Mouse (Mus musculus) left cerebral cortex, postnatal 36 days (tissue): Measurements from ENCODE around the gene Gss. TPM values are rescaled to one million over a fixed set of nuclear protein-coding genes. Genes with fewer than 3 reads are reported as not detected.

ENCODE experiments used
- DNase-seq, 2 experiments: peaks; one replicate each; pipeline ENCODE4 v3.0.0; 2021 to 2022; ENCODE audit warnings: low spot score in 2 of 2, mixed read lengths in 1 of 2
- intact Hi-C: fragments of 180-260 bp; cut with DNase I; formaldehyde crosslinking; loops from one replicate; pipeline ENCODE4 v1.15.1; 2025
- total RNA-seq, 2 experiments: library from RNA; stranded (reverse); gene quantifications; 2 replicates each; pipeline ENCODE4 v1.2.3; 2021

Gene Gss
- total RNA-seq: 10 to 100 TPM; 14.1 to 15.7 TPM

GRCm38 (mm10) chr2:155592137-155592853, at the start of gene Gss:
Gene Gss (minus strand): TSS chr2:155592810.
- intact Hi-C loops: loop anchor here (2.0 kb wide), 1 partner anchor 75 kb away; the partner anchor contains the start of gene Acss2

GRCm38 (mm10) chr2:155641540-155642472, 49.2 kb upstream of the Gss start:
- peak in 1 of 2 experiments; percentile 46 for DNase-seq
- intact Hi-C loops: no loop called here

More at GRCm38 (mm10) chr2:155592137-155592853, at the start of gene Gss:
- DNase-seq: peak; percentile 98 to 99

GRCm38 (mm10) chr2:155640656-155641055, 48.0 kb upstream of the Gss start:
- intact Hi-C loops: no loop called here
- no peak for DNase-seq

DNA sequence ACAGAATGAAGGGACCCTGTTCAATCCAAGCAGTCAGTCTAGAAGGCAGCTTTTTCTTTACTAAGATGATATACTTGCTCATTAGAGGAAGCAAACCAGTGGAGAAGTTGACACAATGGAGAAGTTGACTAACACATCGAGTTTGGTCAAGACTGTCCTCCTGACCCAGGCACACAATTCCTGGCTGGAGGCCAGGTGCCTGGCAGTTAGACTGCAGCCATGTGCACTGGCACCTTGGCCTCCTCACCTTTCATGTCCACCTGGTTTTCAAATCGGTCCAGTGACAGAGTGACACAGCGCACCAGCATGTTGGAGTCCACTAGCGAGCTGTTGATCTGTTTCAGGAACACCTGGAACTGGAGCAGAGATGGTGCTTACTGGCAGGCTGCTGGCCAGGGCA, 44.8 kb upstream of the Gss start:
- intact Hi-C loops: no loop called here
- no peak for DNase-seq

DNA sequence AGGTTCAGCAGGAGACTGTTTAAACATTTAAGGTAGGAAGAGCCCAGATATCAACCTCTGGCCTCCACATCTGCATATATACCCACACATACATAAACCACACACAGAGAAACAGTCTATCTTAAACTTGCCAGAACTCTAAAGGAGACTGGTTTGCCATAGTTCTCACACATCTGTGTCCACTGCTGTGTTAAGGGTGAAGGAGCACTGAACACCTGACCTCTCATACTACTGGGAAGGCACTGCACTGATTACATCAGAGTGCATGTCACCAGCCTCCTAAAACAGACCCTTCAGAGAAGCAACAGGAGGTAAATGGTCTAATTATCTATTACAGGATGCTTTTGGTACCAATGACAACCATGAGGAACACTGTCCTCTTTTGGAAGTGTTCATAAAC, 44.3 kb upstream of the Gss start:
- intact Hi-C loops: no loop called here
- no peak for DNase-seq

GRCm38 (mm10) chr2:155635961-155636360, 43.4 kb upstream of the Gss start:
- intact Hi-C loops: no loop called here
- no peak for DNase-seq

GRCm38 (mm10) chr2:155634562-155634961, 42.0 kb upstream of the Gss start:
- intact Hi-C loops: no loop called here
- no peak for DNase-seq

- no peak for DNase-seq
- intact Hi-C loops: no loop called here
Observed at GRCm38 (mm10) chr2:155633731-155634130, 41.1 kb upstream of the Gss start.

- DNase-seq: no peak
- intact Hi-C loops: no loop called here
Observed at GRCm38 (mm10) chr2:155633121-155633520, 40.5 kb upstream of the Gss start.

DNA sequence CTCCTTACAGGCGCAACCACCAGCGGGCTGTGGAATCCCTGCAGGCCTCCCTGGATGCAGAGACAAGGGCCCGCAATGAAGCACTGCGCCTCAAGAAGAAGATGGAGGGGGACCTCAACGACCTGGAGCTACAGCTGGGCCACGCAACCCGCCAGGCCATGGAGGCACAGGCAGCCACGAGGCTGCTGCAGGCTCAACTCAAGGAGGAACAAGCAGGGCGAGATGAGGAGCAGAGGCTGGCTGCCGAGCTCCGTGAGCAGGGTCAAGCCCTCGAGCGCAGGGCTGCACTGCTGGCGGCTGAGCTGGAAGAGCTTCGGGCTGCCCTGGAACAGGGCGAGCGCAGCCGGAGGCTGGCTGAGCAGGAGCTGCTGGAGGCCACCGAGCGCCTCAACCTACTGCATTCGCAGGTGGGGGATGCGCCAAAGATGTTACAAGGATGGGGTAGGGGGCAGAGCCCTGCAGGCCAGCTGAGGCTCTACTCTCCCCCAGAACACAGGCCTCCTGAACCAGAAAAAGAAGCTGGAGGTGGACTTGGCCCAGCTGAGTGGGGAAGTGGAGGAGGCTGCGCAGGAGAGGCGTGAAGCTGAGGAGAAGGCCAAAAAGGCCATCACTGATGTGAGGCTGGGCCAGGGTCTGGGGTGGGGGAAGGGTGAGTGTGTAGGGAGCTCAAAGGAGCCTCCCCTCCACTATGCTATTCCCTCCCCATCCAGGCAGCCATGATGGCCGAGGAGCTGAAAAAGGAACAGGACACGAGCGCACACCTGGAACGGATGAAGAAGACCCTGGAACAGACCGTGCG, 39.7 kb upstream of the Gss start:
- DNase-seq: no peak
- intact Hi-C loops: no loop called here

DNA sequence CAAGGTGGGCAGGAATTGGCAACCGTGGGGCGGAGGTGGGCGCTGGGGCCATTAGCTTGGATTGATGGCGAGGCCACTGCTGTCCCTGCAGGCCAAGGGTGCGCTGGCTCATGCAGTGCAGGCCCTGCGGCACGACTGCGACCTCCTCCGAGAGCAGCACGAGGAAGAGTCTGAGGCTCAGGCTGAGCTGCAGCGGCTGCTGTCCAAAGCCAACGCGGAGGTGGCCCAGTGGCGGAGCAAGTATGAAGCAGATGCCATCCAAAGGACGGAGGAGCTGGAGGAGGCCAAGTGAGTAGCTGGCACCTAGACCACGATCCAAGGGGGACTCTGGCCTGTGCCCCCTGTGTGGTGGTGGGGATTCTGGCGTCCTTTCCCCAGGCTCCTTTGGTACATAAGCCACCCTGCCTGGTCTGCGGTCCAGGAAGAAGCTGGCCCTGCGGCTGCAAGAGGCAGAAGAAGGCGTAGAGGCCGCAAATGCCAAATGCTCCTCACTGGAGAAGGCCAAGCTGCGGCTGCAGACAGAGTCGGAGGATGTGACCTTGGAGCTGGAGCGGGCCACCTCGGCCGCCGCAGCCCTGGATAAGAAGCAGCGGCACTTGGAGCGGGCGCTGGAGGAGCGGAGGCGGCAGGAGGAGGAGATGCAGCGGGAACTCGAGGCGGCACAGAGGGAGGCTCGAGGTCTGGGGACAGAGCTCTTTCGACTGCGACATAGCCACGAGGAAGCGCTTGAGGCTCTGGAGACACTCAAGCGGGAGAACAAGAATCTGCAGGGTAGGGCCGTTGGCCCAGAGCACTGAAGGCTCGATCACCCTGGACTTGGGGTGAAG, 38.2 kb upstream of the Gss start:
- intact Hi-C loops: no loop called here
- DNase-seq: peak; percentile 36 to 44

DNA sequence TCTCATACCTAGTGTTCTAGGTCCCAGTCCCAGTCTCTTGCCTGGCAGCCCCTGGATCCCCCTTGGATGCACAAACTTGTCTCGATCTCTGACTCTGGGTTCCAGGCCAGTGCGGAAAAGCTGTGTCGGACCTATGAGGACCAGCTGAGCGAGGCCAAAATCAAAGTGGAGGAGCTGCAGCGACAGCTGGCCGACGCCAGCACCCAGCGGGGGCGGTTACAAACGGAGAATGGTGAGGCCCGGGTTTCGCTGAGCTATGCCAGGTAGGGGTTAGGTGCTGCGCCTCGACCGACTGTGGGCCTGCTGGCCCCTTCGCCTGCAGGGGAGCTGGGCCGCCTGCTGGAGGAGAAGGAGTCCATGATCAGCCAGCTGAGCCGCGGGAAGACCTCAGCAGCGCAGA, 37.5 kb upstream of the Gss start:
- intact Hi-C loops: no loop called here
- DNase-seq: no peak

DNA sequence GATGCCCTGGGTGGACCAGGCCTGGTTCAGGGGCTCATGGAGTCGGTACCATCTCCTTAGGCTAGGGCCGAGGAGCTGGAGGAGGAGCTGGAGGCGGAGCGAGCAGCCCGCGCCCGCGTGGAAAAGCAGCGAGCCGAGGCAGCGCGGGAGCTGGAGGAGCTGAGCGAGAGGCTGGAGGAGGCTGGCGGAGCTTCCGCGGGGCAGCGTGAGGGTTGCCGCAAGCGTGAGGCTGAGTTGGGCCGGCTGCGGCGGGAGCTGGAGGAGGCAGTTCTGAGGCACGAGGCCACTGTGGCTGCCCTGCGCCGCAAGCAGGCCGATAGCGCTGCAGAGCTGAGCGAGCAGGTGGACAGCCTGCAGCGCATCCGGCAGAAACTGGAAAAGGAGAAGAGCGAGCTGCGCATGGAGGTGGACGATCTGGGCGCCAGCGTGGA, 36.6 kb upstream of the Gss start:
- intact Hi-C loops: no loop called here

DNA sequence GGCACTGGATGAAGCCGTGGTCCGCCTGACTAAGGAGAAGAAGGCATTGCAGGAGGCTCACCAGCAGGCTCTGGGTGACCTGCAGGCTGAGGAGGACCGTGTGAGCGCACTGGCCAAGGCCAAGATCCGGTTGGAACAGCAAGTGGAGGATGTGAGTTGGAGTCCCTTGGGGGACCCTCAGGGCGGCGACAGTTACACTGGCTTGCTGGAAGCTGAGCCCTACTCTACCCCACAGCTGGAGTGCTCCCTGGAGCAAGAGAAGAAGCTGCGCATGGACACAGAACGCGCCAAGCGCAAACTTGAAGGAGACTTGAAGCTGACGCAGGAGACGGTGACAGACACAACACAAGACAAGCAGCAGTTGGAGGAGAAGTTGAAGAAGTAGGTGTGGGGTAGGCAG, 35.9 kb upstream of the Gss start:
- no peak for DNase-seq
- intact Hi-C loops: no loop called here

More for the DNA sequence above, 36.6 kb upstream of the Gss start:
- peak; percentile 72 to 83 for DNase-seq

- intact Hi-C loops: no loop called here
- DNase-seq: no peak
Observed at GRCm38 (mm10) chr2:155628112-155628511, 35.5 kb upstream of the Gss start.

DNA sequence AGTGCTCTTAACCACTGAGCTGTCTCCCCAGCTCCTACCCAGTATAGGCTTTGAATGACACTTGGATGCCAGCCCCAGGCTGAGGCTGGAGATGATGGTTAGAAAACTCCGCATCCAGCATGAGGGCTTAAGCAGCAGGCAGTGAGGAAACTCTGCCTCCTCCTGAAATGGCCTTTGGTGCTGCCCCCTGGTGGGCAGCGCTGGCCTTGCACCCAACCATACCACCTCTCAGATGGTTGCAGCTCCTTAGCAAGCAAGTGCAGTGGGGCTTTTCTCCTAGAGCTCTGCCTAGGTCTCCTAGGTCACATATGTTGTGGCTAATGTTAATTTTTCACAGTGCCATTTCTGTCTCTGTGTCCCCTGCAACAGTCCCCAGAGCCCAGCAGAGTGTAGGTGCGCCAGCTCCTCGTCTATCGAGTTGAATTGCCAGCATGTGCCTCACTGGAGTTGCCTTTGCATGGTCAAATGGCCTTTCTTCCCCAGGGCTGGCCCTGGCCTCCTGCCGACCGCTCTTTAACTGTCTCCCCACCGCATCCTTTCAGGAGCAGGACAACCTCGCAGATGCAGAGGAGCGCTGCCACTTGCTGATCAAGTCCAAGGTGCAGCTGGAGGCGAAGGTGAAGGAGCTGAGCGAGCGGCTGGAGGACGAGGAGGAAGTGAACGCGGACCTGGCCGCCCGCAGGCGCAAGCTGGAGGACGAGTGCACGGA, 34.6 kb upstream of the Gss start:
- intact Hi-C loops: loop anchor here (2.0 kb wide), 1 partner anchor 110 kb away; the partner anchor contains the start of gene Acss2
- DNase-seq: peak; percentile 60 to 74

DNA sequence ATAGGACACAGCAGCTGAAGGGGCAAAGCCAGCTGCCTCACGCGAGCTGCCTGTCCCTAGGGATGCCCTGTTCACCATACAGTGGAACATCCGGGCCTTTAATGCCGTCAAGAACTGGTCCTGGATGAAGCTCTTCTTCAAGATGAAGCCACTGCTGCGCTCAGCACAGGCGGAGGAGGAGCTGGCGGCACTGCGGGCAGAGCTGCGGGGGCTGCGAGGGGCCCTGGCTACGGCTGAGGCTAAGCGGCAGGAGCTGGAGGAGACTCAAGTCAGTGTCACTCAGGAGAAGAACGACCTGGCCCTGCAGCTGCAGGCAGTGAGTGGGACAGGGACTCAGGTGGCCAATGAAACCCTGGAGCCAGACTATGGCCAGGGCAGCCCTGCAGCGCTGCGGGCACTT, 33.7 kb upstream of the Gss start:
- intact Hi-C loops: loop anchor here (2.0 kb wide), 1 partner anchor 109 kb away; the partner anchor contains the start of gene Acss2
- DNase-seq: no peak

- intact Hi-C loops: no loop called here
- DNase-seq: no peak
Observed at GRCm38 (mm10) chr2:155624730-155625129, 32.1 kb upstream of the Gss start.
